Mouse (Mus musculus) right cerebral cortex, postnatal 10 days (tissue): ENCODE measurements around the gene Lrif1.
"Not testable (repeated sequence)": the region's sequence is repeated elsewhere in the genome, so short reads cannot be mapped to it uniquely, and the experiment has no call there.

ENCODE experiments used
- DNase-seq, 2 experiments: peaks; one replicate each; pipeline ENCODE4 v3.0.0; 2021; ENCODE audit warnings: low spot score in 2 of 2

Lrif1 gene

DNA sequence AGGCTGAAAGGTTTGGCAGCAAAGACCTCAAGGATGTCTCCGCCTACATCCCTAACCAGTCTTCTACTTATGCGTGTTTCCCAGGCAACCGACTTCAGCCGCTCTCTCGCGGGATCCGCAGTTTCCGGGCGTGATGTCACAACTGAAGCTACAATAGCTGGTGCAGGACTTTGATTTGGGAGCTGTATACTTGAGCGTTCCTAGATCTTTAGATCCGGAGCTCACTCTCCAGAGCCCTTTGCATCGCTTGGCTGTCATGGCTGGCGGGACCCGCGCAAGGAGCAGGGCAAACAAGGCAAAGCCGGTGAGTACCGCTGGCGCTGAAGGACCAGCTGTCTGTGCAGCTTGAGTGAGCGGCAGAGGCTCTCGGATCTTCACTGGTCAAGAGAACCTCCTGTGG, at the start of gene Lrif1:
Gene Lrif1 (plus strand): TSS at position 158 of the 400 bp plus-strand sequence.
- peak; percentile 92 to 95 for DNase-seq

DNA sequence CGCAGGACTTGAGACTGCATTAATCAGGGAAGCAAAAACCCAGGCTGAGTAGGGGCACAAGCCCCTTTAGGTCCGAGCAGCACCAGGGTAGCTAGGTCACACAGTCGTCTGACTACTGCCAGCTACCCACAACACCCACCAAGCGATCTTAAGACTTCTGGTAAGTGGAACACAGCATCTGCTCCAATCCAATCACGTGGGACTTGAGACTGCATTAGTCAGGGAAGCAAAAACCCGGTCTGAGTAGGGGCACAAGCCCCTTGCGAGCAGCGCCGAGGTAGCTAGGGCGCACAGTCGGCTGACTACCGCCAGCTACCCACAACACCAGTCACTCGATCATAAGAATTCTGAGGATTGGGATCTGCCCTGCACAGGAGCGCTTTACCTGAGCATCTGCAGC, 12.0 kb upstream of the Lrif1 start:
- not testable (repeated sequence) for DNase-seq

DNA sequence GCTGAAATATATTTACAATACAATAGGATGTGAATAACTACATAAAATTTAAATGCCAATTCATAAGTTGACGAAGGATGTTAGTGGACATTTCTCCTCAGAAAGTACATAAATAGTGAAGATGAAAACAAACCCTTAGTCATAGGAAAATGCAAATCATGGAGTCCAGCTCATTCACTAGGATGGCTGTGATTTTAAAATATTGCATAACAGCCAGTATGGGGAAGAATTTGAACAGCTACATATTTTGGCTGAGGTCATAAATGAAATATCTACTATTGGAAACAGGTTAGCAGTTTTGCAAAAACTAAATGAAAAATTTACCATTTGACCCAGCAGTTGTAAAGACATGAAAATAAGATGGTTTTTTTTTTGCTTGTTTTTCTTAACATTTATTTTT, 594 bp downstream of the Lrif1 start:
- DNase-seq, result no peak

DNA sequence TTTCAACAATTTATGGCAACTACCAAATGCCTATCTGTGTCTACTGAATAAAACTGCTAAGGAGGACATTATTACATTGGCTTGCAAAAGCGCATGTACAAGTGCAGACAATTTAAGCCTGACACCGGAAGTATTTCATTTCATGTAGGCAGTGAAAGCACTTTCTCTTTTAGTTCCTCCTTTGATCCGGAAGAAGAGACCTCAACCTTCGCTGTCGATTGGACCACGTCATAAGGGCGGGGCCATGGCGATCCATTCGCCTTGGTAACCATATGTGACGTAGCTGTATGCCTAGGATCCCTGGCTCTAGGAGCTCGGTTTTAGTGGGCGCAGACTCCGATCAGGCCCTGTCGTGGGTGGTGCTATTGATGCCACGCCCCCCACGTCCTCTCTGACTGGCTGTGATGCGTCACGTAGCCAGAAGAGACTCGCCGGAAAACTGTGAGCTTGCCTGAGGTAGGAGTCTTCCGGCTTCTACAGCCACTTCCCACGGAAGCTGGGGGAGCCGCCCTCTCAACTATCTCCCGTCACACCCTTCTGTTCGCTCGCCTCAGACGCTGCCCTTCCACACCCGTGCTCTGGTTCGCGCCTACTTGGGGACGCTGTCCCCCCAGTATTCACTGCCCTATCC, 36.7 kb downstream of the Lrif1 start:
- peak; percentile 97 to 99 for DNase-seq

DNA sequence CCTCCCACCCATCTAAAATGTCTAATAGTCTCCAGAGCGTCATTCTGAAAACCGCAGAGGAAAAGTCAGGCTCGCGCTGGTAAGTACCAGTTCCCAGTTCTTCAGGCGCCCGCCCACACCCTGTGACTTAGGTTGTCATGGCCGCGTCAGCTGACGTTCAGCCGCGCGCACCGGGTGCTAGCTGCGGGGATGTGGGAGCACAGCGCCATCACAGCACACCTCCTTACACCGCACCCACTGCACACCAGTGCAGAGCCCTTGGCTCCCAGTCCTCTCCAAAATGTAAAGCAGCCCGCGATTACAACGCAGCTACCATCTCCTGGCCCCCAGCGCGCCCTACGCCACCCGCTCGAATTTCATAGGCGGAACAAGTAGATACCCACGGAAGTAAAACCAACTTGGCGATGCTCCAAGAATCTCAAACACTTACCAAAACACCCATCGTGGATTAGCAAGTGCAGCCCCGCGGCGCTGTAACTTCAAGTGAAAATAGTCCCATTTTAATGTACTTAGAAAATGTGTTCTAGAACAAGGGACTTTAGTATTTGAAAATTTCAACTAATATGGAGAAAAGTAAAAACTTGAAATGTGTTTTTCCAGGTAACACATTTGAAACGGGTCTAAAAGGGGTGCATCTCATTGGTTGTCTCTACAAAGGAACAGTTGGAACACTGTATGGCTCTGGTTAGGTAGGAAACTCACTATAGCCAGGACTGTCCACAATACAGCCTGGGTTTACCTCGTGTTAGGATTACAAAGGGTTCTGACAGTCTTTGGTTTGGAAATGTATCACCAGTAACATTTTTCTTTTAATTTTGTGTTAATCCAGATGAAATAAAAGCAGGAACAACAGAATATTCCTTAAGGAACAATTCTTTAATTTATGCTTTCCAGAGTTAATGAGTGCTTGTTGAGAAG, 37.5 kb downstream of the Lrif1 start:
- peak; percentile 93 to 95 for DNase-seq

DNA sequence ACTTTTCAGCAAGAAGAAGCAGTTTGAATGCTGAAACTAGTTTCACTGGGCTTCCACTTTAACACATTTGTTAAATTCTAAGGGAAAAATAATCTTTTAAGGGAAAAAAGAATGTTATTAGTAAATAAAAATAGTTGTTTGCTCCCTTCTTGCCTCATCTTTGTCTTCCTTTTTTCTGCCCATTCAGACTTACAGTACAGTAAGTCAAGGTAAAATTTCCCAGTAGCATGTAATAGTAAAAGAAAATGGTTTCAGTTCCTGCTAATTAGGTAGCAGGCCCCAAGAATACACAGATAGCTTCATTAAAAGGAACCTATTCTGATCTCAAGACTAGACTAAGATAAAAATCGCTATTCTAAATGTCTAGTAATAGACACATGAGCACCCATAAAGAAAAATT, 71.1 kb downstream of the Lrif1 start:
- DNase-seq, result no peak

GRCm38 (mm10) chr3:106771834-106772233, 87.0 kb downstream of the Lrif1 start:
- no peak for DNase-seq

DNA sequence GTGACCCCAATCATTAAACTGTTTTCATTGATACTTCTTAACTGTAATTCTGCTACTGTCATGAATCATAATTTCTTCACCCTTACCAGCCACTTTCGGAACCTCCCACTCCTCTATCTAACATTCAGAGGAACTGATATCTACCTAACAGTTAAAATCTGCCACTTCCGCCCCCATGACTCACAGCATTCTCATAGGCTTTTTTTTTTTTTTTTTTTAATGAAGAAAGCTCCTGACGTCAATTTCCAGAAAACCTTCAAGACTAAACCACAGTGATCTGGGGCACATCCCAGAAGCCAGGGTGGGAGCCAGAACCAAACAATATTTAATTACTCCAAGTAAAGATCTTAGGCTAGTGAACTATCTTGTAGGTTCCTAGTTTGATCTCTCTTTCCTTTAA, 100.3 kb downstream of the Lrif1 start:
- DNase-seq, result no peak
